Mouse (Mus musculus) brain, embryonic 18.5 days (tissue): ENCODE data around the gene Cuta.
A peak's percentile ranks its signal among the peaks of the same experiment; 100 is the strongest.

Source experiments
- DNase-seq: peaks from one replicate; pipeline ENCODE4 v3.0.0-alpha.2; 2012; ENCODE audit warnings: low read depth, low spot score

Cuta gene

GRCm38 (mm10) chr17:26956309-26956708 is 16.9 kb upstream of the Cuta start:
- no peak for DNase-seq

GRCm38 (mm10) chr17:26953726-26954125 is 14.4 kb upstream of the Cuta start:
- DNase-seq, result no peak

GRCm38 (mm10) chr17:26953201-26953600 is 13.8 kb upstream of the Cuta start:
- no peak for DNase-seq

- DNase-seq, result no peak
Measured at GRCm38 (mm10) chr17:26951952-26952877, 12.8 kb upstream of the Cuta start.

GRCm38 (mm10) chr17:26951406-26951805 is 12.0 kb upstream of the Cuta start:
- no peak for DNase-seq

- DNase-seq, result no peak
Measured at GRCm38 (mm10) chr17:26950560-26951288, 11.4 kb upstream of the Cuta start.

GRCm38 (mm10) chr17:26949866-26950265 is 10.5 kb upstream of the Cuta start:
- no peak for DNase-seq

GRCm38 (mm10) chr17:26949051-26949577 is 9.7 kb upstream of the Cuta start:
- DNase-seq, result no peak

- no peak for DNase-seq
Measured at GRCm38 (mm10) chr17:26948316-26949050, 9.1 kb upstream of the Cuta start.

- DNase-seq, result no peak
Measured at GRCm38 (mm10) chr17:26947231-26948100, 8.1 kb upstream of the Cuta start.

- no peak for DNase-seq
Measured at GRCm38 (mm10) chr17:26946567-26946966, 7.2 kb upstream of the Cuta start.

- no peak for DNase-seq
Measured at GRCm38 (mm10) chr17:26945824-26946495, 6.6 kb upstream of the Cuta start.

GRCm38 (mm10) chr17:26941841-26942570 is 2.6 kb upstream of the Cuta start:
- DNase-seq, result no peak

- DNase-seq, result peak; percentile 76
Measured at GRCm38 (mm10) chr17:26941031-26941789, 1.8 kb upstream of the Cuta start, which contains the start of gene Syngap1. Syngap1 (plus strand) TSS chr17:26941253.

GRCm38 (mm10) chr17:26939973-26940300 is 568 bp upstream of the Cuta start:
- no peak for DNase-seq

GRCm38 (mm10) chr17:26938731-26939130 is 638 bp downstream of the Cuta start:
- no peak for DNase-seq

GRCm38 (mm10) chr17:26937883-26938695 is 1.3 kb downstream of the Cuta start:
- DNase-seq, result no peak
